Mouse (Mus musculus) embryonic facial prominence, embryonic 12.5 days (tissue): ENCODE measurements around the gene Gprin2. TPM values are rescaled to one million over a fixed set of nuclear protein-coding genes. Genes with fewer than 3 reads are reported as not detected.
A peak's percentile ranks its signal among the peaks of the same experiment; 100 is the strongest.

Experiments used
- ATAC-seq: fragments of 200-750 bp; cut with Nextera tagmentation; 2 replicates; pipeline ENCODE4 v1.8.0; 2017; ENCODE audit not compliant: insufficient number of reproducible peaks, insufficient read depth, low FRiP score, low TSS enrichment
- H3K27ac ChIP-seq: fragments of 300-500 bp; sonication (generic); 2 replicates; pipeline ENCODE4 v1.5.1; 2016; ENCODE audit warnings: mild to moderate bottlenecking
- H3K27me3 ChIP-seq: fragments of 300-500 bp; sonication (generic); 2 replicates; pipeline ENCODE4 v1.6.1; 2016; ENCODE audit warnings: mild to moderate bottlenecking, moderate library complexity
- H3K36me3 ChIP-seq: fragments of 300-500 bp; sonication (generic); 2 replicates; pipeline ENCODE4 v1.6.1; 2016; ENCODE audit warnings: mild to moderate bottlenecking
- H3K4me1 ChIP-seq: fragments of 300-500 bp; sonication (generic); 2 replicates; pipeline ENCODE4 v1.6.1; 2016
- H3K4me2 ChIP-seq: fragments of 300-500 bp; sonication (generic); replicated peaks from 2 replicates; pipeline ENCODE4 v1.6.1; 2016; ENCODE audit warnings: mild to moderate bottlenecking, moderate library complexity
- H3K4me3 ChIP-seq: fragments of 300-500 bp; sonication (generic); 2 replicates; pipeline ENCODE4 v1.5.1; 2016; ENCODE audit warnings: mild to moderate bottlenecking
- H3K9ac ChIP-seq: fragments of 300-500 bp; sonication (generic); 2 replicates; pipeline ENCODE4 v1.6.1; 2016; ENCODE audit warnings: mild to moderate bottlenecking, moderate library complexity
- H3K9me3 ChIP-seq: fragments of 300-500 bp; sonication (generic); 2 replicates; pipeline ENCODE4 v1.6.1; 2016; ENCODE audit warnings: mild to moderate bottlenecking, moderate library complexity
- WGBS: fragments of 180-500 bp; shearing (Covaris S2); methylation state at CpG from one replicate; pipeline ENCODE4 v1.1.7; 2016; 5-methylcytosine and 5-hydroxymethylcytosine counted together
- polyA plus RNA-seq: library from polyadenylated mRNA; unstranded; fragments of >200 nt; fragmentation: Nextera tagmentation; extraction: Ambion mirVana; gene quantifications from 2 replicates; pipeline ENCODE4 v1.2.1, GENCODE M21; 2016

Gprin2 gene
- polyA plus RNA-seq, 1 experiment from 2014 or later: 1.9 TPM

DNA sequence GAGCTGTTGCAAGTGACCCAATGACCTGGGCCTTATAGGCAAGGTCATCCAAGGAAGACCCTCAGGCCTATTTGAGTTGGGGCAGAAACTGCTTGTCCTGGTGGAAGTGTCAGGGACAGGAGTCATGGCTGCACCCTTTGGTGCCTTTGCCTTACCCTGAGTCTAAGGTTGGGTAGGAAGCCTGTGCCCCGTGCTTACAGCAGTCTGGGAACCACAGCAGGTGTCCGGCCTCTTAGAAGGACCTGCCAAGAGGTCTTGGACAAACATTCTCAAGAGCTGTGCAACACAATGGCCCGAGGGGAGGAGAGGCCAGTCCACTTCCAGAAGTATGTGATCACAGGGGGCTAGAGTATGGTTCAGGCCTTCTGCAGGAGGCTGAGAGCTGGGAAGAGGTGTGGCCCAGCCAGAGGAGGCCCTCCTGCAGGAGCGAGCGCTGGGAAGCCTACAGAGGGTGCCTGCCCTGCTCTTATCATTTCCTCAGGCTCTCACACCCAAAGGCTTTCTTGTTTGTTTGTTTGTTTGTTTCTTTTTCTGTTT is 22.0 kb upstream of the Gprin2 start:
- H3K4me2 ChIP-seq: no peak overlapping the region
- ATAC-seq: no peak
- no peak overlapping the region for H3K4me3 ChIP-seq
- H3K4me1 ChIP-seq: peaks cover 5% of the 10 kb centered on the region; the same call in 1 of the 2 replicates
- 70% methylated on average over 5 of the region's 5 CpGs for WGBS
- H3K9ac ChIP-seq: no peak overlapping the region
- H3K27ac ChIP-seq: no peak overlapping the region
- no peaks in the 10 kb centered on the region for H3K9me3 ChIP-seq
- H3K27me3 ChIP-seq: peaks cover 33% of the 10 kb centered on the region
- no peaks in the 10 kb centered on the region for H3K36me3 ChIP-seq

DNA sequence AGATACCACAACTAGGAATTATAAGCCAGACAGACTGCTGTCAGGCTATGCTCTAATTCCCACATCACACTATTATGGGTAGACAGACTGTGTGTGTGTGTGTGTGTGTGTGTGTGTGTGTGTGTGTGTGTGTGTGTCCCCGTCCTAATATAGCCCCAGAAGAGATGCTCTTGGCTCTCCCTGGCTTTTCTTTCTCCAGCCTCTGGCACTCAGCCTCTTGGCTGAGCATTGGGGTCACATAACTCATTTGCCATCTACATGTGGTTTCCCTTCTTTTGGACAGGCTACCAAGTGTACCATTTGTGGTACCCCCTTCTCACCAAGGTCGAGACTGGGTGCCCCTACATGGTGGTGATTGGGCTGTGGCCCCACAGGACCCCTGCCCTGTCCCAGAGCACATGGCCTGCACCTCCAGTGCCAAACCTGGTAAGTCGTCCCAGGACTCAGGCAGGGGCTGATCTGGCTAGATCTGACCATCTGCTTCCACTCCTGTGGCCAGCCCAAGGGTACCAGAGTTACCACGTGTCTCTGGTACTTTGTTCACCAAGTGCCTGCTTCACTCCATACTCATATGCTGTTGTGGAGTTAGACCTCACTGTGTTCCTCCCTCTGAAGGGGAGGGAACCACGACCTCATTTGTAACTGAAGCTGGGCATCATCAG is 20.1 kb upstream of the Gprin2 start:
- Histone ChIP-seq H3K36me3 (no peaks in the 10 kb centered on the region), H3K9ac (no peak overlapping the region), H3K27ac (no peak overlapping the region), H3K27me3 (peaks cover 37% of the 10 kb centered on the region), H3K4me1 (peaks cover 5% of the 10 kb centered on the region; the same call in 1 of the 2 replicates), H3K9me3 (no peaks in the 10 kb centered on the region), H3K4me3 (no peak overlapping the region), H3K4me2 (no peak overlapping the region)
- 65% methylated on average over 4 of the region's 5 CpGs for WGBS
- ATAC-seq: no peak

DNA sequence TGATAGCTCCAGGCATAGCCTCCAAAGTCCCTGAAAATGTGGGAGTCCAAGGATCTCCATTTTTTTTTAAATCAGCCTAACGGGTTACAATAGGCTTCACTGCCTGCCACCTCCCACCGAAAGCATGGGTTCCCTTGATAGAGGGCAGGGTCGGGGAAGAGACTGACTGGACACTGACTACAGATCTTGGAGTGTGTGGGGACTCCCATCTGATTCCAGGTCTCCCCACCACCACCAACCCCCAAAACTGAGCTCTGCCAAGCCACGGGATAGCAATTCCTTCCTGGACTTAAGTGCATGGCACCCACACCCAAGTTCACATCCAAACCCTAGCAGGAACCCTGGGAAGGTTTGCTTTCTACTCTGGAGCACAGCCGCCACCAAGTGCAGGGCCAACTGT is 19.0 kb upstream of the Gprin2 start:
- Histone ChIP-seq H3K27me3 (peaks cover 37% of the 10 kb centered on the region), H3K27ac (no peak overlapping the region), H3K9ac (no peak overlapping the region), H3K4me3 (no peak overlapping the region), H3K4me1 (peaks cover 5% of the 10 kb centered on the region; the same call in 1 of the 2 replicates), H3K36me3 (no peaks in the 10 kb centered on the region), H3K9me3 (no peaks in the 10 kb centered on the region), H3K4me2 (no peak overlapping the region)
- 74% methylated on average over 5 of the region's 5 CpGs for WGBS
- ATAC-seq: no peak

DNA sequence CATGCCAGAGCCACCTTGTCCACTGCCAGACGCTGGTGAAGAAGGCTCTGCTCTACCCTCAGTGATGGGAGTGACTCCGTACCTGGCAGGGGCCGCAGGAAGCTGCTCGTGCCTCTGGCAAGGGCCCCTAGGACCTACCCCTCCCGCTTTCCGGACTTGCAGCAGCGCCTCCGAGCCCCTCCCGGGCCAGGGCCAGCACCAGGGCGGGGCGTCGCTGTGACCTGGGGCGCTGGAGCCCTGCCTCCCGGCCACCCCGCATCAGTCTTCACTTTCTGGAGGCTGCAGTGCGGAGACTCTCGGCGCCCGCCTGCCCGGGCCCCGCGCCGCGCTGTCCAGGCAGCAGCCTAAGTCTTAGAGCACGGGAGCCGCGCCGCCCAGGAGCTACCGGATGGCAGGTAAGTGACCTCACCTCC is 18.3 kb upstream of the Gprin2 start:
- ATAC-seq: no peak
- Histone ChIP-seq H3K27ac (no peak overlapping the region), H3K9ac (peak overlapping the region; percentile 57), H3K4me3 (peak overlapping the region; percentile 31), H3K4me1 (peaks cover 5% of the 10 kb centered on the region; the same call in 1 of the 2 replicates), H3K4me2 (peak overlapping the region; percentile 66), H3K27me3 (peaks cover 37% of the 10 kb centered on the region), H3K9me3 (no peaks in the 10 kb centered on the region), H3K36me3 (no peaks in the 10 kb centered on the region)
- 4% methylated on average over 29 of the region's 29 CpGs for WGBS

DNA sequence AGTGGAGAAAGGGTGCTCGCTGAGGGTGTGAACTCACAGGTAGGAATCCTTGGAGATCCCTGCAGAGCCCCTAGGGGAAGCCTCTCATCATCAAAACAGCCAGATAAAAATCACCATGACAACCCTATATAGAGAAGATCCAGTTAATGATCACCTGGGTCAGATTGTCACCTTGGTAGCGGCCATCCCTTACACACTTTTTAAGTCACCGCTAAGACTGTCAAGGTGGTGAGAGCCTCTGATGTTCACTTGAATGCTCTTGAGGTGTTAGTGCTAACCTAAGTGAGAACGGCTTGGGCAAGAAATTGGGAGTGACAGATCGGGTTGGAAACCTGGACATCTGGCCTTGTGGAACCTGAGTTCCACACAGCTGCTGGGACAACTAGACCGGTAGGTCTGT is 17.8 kb upstream of the Gprin2 start, which contains the start of gene Syt15:
Syt15 (plus strand) TSS at position 301 of the 400 bp plus-strand sequence.
- H3K4me1 ChIP-seq: peaks cover 5% of the 10 kb centered on the region; the same call in 1 of the 2 replicates
- H3K36me3 ChIP-seq: no peaks in the 10 kb centered on the region
- peak within 1 kb of the TSS; percentile 57 for H3K9ac ChIP-seq
- H3K9me3 ChIP-seq: no peaks in the 10 kb centered on the region
- peak within 1 kb of the TSS; percentile 31 for H3K4me3 ChIP-seq
- no peak within 1 kb of the TSS for H3K27ac ChIP-seq
- peak within 1 kb of the TSS; percentile 66 for H3K4me2 ChIP-seq
- 77% methylated on average over 6 of the region's 6 CpGs for WGBS
- no peak for ATAC-seq
- peaks cover 37% of the 10 kb centered on the region for H3K27me3 ChIP-seq

DNA sequence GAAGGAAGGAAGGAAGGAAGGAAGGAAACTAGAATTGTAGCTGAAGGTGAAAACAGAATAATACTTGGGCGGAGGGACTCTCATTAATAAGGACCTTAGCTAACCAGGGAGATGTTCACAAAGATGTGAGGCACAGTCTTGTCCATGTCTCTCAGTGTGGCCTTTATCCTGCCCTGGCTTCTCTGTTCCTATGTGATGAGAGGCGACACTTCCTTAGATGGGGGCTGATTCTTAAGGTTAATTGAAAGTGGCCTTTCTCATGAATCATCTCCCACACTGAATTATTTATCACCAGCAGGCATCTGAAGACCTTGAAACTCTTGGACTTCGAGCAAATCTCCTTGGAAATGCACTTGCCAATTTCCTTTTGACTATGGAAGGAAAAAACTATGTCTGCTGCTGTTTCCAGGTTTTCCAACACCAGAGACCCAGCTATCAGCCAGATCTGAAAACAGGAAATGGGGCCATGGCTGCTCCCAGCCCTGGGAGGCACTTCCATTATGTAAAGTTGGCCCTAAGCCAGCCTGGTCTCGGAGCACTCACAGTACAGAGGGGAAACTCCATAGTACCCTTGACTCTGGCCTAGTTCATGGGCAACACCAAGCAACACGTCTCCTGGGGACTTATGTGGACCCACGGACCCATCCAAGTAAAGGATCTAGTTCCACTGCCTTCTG is 14.1 kb upstream of the Gprin2 start:
- Histone ChIP-seq H3K4me3 (no peak overlapping the region), H3K4me2 (no peak overlapping the region), H3K27me3 (peaks cover 26% of the 10 kb centered on the region), H3K36me3 (no peaks in the 10 kb centered on the region), H3K4me1 (peaks cover 5% of the 10 kb centered on the region; the same call in 1 of the 2 replicates), H3K9ac (no peak overlapping the region), H3K27ac (no peak overlapping the region), H3K9me3 (no peaks in the 10 kb centered on the region)
- ATAC-seq: no peak
- 65% methylated on average over 6 of the region's 6 CpGs for WGBS

DNA sequence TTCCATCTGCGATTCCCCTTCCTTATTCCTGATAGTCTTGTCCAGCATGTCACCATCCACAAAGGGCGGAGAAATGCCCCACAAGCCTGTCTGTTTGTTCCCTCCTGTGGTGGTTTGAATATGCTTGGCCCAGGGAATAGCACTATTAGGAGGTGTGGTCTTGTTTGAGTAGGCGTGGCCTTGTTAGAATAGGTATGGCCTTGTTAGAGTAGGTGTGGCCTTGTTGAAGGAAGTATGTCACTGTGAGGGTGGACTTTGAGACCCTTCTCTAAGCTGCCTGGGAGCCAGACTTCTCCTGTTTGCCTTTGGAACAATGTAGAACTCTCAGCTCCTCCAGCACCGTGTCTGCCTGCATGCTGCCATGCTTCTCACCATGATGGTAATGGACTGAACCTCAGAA is 8.5 kb upstream of the Gprin2 start:
- Histone ChIP-seq H3K36me3 (no peaks in the 10 kb centered on the region), H3K27me3 (no peaks in the 10 kb centered on the region), H3K9ac (no peak overlapping the region), H3K27ac (no peak overlapping the region), H3K4me1 (no peaks in the 10 kb centered on the region), H3K9me3 (no peaks in the 10 kb centered on the region), H3K4me2 (no peak overlapping the region), H3K4me3 (no peak overlapping the region)
- ATAC-seq: no peak
- WGBS: 90% methylated on average over 4 of the region's 4 CpGs

DNA sequence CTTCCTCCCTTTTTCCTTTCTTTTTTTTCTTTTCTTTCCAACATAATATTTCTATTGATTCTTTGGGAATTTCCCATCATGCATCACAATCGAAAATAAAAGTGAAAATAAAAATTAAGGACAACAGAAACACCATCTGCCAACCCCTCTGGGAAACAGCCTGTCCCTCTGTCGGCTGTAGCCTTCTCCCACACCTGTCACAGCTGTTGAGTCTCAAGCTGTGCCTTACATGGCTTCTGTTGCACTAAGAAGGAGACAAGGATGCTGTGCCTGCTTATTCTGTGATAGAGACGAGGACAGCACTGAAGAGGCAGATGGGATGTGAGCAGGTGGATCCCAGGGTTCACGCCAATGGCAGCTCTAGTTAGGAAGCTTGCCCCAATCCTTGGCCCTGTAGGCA is 7.6 kb upstream of the Gprin2 start:
- no peaks in the 10 kb centered on the region for H3K4me1 ChIP-seq
- WGBS: 57% methylated on average over 4 of the region's 4 CpGs
- 0 out of 2 replicates have a peak, but pooled peaks cover 4% of the 10 kb centered on the region for H3K27me3 ChIP-seq
- ATAC-seq: no peak
- no peak overlapping the region for H3K9ac ChIP-seq
- H3K36me3 ChIP-seq: no peaks in the 10 kb centered on the region
- no peak overlapping the region for H3K4me3 ChIP-seq
- no peaks in the 10 kb centered on the region for H3K9me3 ChIP-seq
- no peak overlapping the region for H3K27ac ChIP-seq
- no peak overlapping the region for H3K4me2 ChIP-seq

DNA sequence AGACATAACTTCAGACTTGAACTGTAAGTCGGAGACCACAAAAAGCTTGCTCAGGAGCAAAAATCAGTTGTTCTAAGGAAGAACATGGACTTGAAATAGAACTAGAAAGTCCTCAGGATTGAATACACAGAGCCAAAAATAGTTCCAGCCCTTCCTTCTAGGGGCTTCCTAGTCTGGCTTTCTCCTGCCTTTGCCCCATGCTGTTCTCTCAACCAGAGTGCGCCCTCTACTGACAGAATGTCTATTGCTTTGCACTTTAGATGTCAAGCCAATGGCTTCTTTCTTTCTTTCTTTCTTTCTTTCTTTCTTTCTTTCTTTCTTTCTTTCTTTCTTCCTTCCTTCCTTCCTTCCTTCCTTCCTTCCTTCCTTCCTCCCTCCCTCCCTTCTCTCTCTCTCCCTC is 7.2 kb upstream of the Gprin2 start:
- Histone ChIP-seq H3K4me3 (no peak overlapping the region), H3K9me3 (no peaks in the 10 kb centered on the region), H3K36me3 (no peaks in the 10 kb centered on the region), H3K4me2 (no peak overlapping the region), H3K27me3 (0 out of 2 replicates have a peak, but pooled peaks cover 4% of the 10 kb centered on the region), H3K27ac (no peak overlapping the region), H3K4me1 (no peaks in the 10 kb centered on the region), H3K9ac (no peak overlapping the region)
- WGBS: 48% methylated on average over 2 of the region's 2 CpGs
- no peak for ATAC-seq

DNA sequence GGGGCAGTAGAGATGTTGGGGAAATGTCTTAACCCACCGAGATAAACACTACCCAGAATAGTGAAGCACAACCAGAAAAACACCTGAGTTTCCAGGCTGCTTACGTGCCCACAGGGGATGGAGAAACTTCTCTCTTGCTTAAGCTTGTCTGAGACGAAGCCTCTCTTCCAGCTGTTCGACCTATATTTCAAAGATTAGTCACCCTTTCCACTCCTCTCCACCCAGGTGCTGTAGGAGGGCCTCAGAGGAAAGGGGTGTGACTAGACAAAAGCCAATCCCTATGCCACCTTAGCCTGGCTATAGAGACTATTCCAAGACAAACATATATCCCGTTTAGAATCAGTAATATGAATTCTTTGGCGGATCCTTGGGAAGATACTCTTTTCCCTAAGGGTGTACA is 6.5 kb upstream of the Gprin2 start:
- Histone ChIP-seq H3K27ac (no peak overlapping the region), H3K4me3 (no peak overlapping the region), H3K9me3 (no peaks in the 10 kb centered on the region), H3K36me3 (no peaks in the 10 kb centered on the region), H3K27me3 (peaks cover 7% of the 10 kb centered on the region; the same call in 1 of the 2 replicates), H3K9ac (no peak overlapping the region), H3K4me2 (no peak overlapping the region), H3K4me1 (no peaks in the 10 kb centered on the region)
- no peak for ATAC-seq
- WGBS: 73% methylated on average over 6 of the region's 6 CpGs

DNA sequence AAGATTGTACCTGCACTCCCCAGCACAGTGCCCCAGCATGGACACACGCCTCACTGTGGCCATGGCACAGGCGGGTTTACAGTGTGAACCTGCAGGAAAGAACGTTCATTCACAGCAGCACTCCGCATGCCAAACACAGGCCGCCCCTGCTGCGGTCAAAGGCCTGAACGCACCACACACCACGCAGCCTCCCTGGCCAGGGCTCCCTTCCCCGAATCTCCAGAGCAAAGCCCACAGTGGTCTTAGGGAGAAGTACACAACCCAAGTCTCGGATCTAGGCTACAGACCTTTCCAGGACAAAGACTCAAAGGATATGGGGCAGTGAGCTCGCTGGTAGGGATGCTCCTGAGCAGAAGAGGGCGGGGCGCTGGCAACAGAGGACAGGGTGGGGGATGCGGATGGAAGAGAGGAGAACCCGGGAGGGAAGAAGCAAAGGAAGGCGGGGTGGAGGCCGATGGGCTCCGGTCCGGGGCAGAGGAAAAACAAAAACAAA is 669 bp downstream of the Gprin2 start:
- Histone ChIP-seq H3K4me1 (peaks cover 15% of the 10 kb centered on the region), H3K27me3 (peaks cover 19% of the 10 kb centered on the region), H3K36me3 (no peaks in the 10 kb centered on the region), H3K4me3 (peak overlapping the region; percentile 77), H3K9ac (peak overlapping the region; percentile 69), H3K4me2 (peak overlapping the region; percentile 93), H3K9me3 (no peaks in the 10 kb centered on the region), H3K27ac (no peak overlapping the region)
- WGBS: 2% methylated on average over 19 of the region's 19 CpGs
- ATAC-seq: peak; percentile 60
